Mouse (Mus musculus) right cerebral cortex, postnatal 10 days (tissue): ENCODE measurements around the gene Glyatl3.

Experiments
- DNase-seq, 2 experiments: peaks; one replicate each; pipeline ENCODE4 v3.0.0; 2021; ENCODE audit warnings: low spot score in 2 of 2

The Glyatl3 gene

GRCm38 (mm10) chr17:40868952-40869747 lies 45.0 kb downstream of the Glyatl3 start:
- DNase-seq: no peak

GRCm38 (mm10) chr17:40855065-40855464 lies 59.1 kb downstream of the Glyatl3 start:
- no peak for DNase-seq
